Mouse (Mus musculus): Measurements from ENCODE around the gene Ankrd44. TPM values are rescaled to one million over a fixed set of nuclear protein-coding genes. Genes with fewer than 3 reads are reported as not detected.
A peak's percentile ranks its signal among the peaks of the same experiment; 100 is the strongest.

The Ankrd44 gene
- total RNA-seq, 1 experiment from 2014 or later = 20.5 TPM

DNA sequence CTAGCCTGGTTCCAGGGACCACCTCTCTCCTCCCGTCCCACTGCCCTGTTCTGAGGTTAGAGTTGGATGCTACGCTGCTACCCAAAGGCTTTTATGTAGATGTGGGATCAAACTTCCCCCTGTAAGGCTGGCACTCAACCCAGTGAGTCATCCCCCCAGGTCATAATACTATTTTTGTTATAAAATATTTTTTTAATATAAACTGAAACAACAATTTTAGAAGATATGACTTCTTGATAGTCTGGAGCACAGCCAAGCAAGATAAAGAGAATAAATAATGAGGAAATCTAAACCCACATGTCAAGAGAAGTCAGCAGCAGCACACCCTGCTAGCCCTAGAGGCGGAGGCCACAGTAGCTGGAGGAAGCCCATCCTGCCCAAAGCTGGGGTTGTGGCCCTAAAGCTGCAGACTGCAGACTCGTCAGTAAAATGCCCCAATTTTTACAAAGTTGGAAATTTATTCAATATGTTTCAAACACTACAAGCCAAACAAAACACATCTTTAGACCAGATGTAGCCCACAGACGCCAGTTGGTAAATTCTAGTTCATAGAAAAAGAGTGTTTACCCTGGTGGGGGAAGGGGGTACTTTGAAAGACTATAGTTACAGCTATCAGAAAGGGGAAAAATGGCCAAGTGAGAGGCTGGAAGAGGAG is 79.7 kb downstream of the Ankrd44 start:
- no peak for DNase-seq

DNA sequence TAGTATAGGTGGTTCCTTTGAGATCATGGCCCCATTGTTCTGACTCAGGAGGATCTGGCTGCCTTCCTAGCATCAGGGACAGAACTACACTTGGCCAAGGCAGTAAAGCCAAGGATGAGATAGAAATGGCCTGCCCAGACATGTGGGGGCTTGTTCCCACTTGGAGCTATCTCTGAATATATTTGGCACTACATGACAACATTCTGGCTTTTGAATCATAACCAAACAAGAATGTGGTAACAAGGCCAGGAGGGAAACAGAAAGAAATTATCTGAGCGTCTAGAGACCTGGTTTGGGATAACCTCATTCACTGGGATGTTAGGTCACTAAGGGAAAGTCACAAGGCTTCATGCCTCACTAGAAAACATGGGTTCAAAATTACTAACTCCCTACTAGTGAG is 81.8 kb downstream of the Ankrd44 start:
- DNase-seq = no peak

DNA sequence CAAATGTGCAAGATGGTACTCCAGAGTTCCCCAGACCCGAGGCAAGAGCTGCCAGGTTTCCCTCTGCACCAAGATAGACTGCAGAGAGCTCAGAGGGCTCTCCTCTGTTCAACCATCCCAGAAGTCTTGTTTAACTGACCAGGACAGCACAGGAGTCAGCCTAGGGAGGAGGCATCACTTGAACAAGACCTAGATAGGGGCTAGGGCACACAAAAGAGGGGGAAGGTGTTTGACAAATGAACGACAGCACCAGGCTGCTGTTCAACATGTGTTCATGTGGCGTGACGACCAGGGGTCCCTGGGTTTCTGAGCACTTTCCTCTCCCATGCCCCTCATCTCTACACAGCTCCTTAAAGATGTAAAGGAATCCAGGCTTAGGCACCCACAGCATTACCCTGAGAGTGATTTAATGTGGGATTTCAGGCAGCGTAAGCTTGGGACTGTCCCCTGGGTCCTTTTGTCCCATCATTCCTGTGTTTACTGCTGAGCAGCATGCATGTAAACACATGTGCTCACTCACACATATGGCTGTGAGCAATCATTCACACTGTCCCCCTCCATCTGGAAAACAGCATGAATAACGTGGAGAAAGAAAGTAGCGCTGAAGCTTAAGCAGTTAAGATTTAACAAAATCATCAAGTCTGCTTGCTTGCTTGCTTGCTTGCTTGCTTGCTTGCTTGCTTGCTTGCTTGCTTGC is 83.3 kb downstream of the Ankrd44 start:
- DNase-seq = no peak

DNA sequence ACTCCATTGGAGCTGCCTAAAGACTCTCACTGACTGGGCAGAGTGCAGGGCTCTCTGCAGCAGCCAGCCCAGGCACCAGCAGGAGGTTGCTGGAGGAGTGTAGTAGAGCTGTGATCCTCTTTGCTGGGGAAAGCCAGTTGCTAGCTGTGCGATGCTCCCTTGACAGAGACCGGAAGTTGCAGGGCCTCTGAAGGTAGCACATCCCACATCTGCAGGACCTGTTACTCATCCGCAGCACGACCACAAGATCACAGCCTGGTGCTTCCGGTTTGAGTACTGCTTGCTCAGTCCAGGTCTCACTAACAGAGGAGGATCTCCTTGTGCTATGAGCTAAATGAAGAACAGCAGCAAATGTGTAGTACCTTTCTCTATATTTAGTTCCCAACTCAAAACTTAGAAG is 84.4 kb downstream of the Ankrd44 start:
- DNase-seq = no peak

DNA sequence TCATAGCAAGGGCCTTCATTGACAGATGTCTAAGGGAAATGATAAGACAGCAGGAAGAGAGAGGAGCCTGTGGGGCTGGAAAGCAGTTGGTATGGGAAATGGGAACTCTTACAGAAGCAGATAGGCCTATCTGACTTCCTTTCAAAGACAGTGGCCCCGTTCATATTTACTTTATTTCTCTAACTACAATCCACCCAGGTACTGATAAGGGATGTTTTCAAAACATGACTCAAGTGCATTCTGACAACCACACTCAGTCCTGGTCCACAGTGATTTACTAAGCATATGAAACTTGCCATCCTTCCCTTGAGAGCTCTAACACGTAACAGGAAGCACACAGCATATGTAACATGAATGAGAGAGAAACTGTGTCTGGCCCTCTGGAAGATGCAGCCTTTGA is 86.1 kb downstream of the Ankrd44 start:
- DNase-seq = no peak

DNA sequence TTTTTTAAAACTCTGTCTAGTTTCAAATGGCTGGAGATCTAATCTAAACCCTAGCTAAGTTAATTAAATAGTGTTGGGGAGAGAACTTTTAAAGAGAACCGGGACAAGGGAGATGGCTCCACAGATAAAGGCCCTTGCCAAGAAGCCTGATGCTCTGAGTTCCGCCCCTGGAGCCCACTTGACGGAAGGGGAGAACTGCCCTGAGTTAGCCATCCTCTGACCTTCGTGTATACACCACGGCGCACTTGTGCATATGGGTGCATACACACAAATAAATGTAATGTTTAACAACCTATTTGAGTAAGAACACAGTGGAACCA is 87.7 kb downstream of the Ankrd44 start:
- no peak for DNase-seq

DNA sequence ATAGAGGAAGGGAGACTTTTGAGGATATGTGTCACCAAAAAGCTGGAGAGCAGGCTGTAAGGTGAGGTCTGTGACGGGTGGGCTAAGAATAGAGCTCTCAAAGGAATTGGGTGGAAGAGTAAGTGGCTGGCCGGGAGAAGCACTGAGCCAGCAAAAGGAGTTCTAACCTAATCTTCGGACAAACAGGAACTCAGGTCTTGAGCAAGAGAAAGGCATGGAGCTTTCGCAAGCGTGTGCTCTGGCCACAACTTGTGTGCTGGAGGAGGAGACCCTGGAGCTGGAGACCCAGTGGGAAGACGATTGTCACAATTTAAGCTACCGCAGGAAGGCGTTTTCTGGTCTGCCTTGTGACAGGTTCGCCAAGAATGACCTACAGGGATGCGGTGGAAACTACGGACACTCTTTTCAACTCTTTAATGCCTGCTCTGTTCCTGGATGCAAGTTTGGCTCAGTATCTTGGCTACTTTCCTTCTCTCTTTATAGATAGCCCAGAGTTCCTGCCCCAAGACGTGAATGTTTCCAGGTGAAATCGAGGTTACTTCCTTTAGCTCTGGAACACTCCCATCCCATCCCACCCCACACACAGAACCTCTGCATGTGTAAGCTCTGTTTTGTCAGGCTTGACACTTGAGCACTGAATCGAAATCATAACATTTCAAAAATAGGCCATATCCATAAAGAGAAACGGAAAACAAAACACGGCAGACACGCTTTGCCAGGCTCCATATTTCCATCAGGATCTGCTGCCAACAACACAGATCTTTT is 88.3 kb downstream of the Ankrd44 start:
- DNase-seq = peak; percentile 30

DNA sequence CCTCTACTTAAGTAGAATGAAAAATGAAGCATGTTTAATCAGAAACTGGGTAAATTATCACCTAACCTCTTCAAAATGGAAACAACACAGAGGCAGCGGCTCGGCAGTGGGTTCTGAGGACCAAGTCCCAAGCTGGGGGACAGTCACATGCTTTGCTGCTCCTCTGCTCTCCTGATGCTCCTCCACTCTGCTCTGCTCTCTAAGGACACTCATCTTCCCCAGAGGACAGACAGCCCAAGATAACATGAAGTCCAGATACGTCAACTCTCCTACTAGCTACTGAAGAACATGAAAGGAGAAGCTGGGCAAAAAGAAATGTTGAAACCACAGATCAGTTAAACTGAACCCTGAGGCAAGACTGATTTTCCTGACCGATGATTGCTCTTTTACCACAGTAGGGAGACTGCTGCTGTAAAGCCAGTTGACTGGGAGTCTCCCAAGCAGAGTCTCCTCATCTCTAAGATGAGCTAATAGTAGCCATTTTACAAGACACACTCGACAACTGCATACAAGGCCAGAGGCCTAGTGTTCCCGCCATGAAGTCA is 90.5 kb downstream of the Ankrd44 start:
- no peak for DNase-seq

DNA sequence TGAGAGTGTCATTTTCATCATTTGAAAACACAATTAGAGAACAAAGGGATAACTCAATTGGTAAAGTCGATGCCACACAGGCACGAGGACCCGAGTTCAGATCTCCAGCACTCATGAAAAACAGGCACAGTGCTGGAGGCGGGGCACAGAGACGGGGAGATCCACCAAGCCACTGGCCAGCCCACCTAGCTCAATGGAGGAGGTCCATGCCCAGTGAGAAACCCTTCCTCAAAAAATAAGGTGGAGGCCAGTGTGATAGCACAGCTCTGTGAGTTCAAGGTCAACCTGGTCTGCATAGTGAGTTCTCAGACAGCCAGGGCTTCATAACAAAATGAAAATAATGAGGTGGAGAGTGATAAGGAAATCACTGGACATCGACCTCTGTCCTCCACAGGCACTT is 93.0 kb downstream of the Ankrd44 start:
- DNase-seq = no peak

DNA sequence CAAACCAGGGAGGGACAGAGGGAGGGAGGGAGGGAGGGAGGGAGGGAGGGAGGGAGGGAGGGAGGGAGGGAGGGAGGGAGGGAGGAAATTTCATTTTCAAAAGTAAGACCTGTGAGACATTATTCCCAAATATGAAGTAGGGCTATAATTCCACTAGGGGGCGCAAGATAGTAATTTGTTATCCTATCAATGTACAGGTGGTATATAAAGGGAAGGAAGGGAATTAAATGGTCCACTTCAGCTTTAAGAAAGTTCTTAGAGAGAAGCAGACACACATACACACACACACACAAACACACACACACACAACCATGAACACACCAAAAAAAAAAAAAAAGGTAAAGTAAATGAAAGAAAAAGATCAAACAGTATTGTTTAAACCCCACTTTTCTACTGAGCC is 93.4 kb downstream of the Ankrd44 start:
- peak; percentile 53 for DNase-seq

DNA sequence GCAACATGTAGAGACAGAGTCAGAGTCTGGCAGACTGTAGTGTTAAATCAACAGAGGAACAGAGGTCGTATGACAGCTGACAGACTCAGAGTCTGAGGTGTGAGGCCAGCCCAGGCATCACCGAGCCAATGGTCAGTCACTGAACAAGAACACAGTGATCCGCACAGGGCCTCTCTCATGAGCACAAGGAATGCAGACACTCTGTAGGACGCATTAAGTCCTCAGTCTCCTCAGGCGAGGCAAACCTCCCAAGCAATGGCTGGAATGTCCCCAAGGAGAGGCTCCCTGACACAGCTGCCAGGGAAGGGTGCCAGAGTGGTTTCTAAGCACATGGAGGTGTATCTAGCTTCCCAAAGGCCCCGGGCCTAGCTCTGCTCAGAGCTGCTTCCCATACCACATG is 96.0 kb downstream of the Ankrd44 start:
- DNase-seq = peak; percentile 68

DNA sequence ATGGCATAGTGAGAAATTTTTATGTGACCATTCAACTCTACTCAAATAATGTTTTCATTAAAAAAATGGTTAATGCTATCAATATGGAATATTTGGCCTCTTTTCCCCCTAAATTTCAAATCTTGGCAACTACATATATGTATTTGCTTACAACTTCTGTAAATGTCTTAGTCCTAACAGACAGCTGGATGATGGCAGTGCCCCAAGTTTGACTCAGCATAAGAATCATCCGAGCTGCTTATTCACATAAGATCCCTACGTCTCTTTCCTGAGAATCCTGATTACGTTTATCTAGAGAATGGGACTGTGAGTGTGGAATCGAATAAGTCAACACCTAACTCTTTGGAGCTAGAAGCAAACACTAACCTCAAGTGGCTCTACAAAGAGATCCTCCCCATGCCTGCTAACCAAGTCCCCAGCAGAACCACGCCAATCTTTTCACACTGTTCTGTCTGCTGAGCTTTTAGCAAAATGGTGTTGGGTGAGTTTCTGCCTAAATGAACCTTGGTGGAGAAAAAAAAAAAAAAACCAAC is 96.4 kb downstream of the Ankrd44 start:
- DNase-seq = no peak

DNA sequence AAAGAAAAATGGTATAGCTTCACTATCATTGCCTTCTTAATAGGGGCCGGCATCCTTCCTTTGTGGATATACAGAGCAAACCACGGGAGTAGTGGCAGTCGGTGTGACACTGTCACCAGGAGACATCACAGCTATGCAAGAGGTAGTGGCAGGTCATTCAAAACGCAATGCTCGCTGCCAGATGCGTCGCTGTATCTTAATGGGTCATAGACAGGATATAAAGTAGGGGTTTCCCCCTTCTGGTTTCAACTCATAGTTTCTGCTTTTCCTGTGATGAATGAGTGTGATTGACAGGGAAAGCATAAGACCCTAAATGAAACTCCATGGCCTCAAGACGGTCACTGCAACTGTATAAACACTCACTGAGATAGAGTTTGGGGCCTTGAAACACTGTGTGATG is 98.4 kb downstream of the Ankrd44 start:
- no peak for DNase-seq

DNA sequence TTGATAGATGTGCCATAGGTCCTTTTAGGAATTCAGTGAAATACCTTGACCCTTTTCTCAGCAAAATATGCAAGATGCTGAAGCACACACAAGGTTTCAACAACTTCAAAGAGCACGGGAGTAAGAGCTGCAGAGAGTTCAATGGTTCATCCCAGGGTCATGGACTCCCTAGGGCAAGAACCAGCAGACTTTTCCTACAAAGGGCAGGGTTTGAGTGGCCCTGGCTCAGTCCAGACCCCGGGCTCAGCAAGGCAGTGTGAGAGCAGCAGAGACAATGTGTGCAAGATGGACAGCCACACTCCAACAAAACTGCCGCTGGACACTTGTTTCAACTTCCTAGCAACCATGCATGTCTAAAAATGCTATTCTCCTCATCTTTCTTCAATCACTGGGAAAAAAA is 98.8 kb downstream of the Ankrd44 start:
- DNase-seq = no peak

DNA sequence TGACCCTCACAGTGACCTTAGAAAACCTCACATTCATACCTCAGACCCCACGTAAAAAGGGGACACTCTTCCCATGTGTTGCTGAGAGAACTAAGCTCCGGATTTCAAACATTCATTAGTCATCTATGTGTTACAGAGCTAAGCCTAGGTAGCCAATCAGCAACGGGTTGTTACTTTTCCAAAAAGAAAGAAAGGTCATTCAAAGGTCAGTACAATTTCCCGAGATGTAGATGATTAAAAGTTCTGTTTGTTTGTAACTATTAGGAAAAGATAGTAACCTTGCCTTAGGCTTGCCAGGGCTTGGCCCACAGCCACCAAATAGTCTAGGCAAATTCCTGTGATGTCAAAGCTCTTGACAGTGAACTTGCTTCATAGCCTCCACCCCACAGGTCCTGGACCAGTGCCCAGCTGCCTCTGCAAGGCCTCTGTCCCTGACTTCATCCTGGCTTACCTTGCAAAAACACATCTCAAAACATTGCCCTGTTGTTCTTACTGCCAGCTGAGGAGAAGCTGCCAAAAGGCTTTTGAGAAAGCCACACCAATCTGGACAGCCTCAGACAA is 99.7 kb downstream of the Ankrd44 start:
- DNase-seq = peak; percentile 96

DNA sequence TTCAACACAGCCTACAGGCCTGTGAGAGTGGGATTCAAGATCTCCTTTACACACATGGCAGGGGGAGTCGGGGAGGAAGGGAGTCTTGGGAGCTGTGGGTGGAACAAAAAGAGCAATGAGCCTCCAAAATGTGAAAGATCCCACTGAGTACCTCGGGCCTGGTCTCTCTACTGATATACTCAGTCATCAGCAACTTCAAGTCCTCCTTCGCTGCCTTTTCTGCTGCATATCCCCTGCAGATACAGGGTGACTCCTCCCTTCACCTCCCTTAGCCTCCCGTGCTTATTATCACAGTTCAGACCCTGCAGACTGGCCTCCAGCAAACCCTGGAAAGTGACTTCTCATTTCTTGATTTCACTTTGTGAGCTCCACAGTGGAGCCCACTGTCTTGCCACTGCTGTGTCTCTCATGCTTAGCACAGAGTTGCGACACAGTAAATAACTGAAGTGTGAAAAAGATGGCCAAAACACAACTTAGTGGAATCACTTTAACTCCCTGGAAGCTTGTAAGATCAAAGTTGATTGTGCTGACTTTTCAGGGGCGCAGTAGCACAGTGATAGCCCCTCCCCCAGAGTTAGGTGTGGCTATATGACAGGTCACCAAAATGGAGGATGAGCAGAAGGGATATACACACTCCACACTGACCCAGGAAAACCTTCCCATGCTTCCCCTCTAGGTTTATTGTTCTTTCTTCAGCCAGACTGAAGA is 100.3 kb downstream of the Ankrd44 start:
- no peak for DNase-seq

DNA sequence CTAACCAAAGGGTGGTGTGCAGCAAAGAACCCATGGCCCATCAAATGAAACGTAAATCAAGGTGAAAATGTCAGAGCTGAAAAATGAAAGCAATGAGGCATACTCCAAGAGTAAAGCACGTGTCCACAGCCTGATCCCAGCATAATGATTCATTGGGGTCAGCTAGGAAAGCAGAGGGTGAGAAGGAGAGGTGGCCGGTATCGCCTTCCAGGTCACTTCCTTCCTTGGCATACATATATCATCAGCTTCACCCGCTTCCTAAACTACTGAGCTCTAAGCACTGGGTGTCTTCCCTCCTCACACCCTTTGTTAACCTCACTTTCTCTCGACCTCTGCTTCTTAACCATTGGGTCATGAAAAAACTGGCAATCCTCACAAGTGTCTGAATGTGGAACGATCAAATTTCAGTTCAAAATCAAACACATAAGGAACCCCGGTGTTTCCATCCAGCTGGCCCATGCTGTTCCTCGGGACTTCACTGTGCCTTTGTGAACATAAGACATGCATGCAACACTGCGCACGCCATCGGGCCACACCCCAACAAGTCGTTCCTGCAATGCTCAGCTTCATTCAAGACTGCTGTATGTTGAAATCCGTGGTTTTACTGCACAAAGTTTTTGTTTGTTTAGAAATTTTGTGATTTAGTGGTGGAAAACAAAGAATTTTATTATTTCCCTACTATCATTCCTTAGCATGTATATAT is 101.9 kb downstream of the Ankrd44 start:
- DNase-seq = no peak

DNA sequence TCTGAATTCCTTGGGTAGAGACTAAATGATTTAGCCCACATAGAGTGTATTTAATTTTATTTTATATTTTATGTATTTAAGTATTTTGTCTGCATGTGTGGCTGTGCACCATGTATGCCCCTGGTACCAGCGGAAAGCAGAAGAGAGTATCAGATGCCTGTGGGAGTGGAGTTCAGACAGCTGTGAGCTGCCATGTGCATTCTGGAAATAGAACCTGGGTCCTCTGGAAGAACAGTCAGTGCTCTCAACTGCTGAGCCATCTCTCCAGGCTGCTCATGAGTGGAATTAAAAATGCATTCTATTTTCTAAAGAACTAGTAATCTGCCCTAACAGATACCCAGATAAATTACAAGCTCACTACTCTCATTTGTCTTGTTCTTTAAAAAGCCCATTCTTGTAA is 104.4 kb downstream of the Ankrd44 start:
- DNase-seq = no peak

DNA sequence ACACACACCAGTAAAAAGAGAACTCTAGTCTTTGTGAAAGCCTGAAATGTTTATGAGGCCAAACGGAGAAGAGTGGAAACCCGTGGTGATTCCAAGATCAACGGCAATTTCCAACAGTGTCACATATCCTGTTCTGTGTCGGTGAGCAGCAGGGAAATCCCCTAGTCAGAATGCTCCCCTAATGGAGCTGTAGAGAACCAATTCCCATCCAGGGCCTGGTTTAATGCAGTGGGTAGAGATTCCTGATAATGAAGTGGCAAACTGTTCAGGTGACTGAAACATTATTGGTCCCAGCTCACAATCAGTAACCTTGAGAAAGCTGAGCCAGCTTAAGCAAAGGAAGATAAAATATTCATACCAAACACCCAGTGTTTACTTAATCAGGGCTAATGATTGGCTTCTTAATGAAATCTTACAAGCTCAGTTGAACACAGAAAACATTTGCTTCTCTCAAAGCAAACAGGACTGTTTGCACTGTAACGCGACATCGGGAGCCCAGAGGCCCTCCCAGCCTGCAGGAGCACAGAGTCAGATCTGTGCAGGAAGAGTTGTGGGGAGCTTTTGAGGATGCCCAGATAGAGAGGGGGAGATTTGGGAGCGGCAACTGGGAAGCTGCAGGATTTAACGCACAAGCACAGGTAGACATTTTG is 110.9 kb downstream of the Ankrd44 start:
- no peak for DNase-seq

DNA sequence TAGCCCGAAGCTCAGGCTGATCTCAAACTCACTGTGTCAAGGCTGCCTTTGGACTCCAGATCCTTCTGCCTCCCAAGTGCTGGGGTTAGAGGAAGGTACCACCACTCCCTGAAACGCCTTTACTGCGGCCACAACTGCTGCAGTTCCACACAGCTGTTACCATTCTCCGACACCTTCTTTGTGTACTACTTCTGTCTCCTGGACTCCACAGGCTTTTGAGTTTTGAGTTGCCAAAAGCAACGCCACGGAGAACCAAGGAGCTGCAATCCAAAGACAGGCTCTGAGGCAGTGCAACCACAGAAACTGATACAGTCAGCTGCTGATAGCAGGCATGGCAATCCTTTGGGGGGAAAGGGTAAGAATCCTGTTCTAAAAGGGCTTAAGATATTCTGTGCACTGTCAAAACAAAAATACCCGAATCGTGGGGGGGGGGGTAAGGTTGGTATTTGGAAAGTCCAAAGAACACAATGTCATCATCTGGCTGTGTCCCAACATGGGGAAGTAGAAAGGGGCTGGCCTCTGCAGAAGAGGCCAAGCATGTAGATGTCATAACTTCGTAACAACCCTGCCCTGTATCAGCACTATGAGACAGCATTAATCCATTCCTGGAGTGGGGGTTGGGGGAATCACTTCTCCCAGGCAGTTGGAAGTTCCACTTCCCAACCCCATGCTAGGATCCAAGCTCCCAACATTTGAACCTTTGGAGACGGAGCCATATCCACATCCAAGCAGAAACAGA is 116.2 kb downstream of the Ankrd44 start:
- no peak for DNase-seq

Measured in adrenal gland, postnatal 14 days (tissue).